Mouse (Mus musculus) hindbrain, embryonic 14.5 days (tissue): Measurements from ENCODE around the gene Dmgdh. TPM values are rescaled to one million over a fixed set of nuclear protein-coding genes. Genes with fewer than 3 reads are reported as not detected.
A peak's percentile ranks its signal among the peaks of the same experiment; 100 is the strongest.

Experiments used
- ATAC-seq: fragments of 200-750 bp; cut with Nextera tagmentation; 2 replicates; pipeline ENCODE4 v1.8.0; 2017; ENCODE audit warnings: moderate number of reproducible peaks, mild to moderate bottlenecking, moderate TSS enrichment, moderate library complexity; ENCODE audit not compliant: low FRiP score
- DNase-seq: peaks from one replicate; pipeline ENCODE4 v3.0.0-alpha.2; 2015; ENCODE audit warnings: low spot score
- H3K27ac ChIP-seq: fragments of 300-500 bp; sonication (generic); 2 replicates; pipeline ENCODE4 v1.5.1; 2014; ENCODE audit warnings: mild to moderate bottlenecking, moderate library complexity
- H3K27me3 ChIP-seq: fragments of 300-500 bp; sonication (generic); 2 replicates; pipeline ENCODE4 v1.6.1; 2014; ENCODE audit warnings: mild to moderate bottlenecking, low read length, mixed read lengths; ENCODE audit not compliant: control insufficient read depth, insufficient read depth
- H3K36me3 ChIP-seq: fragments of 300-500 bp; sonication (generic); replicated peaks from 2 replicates; pipeline ENCODE4 v1.6.1; 2014; ENCODE audit not compliant: control insufficient read depth, insufficient read depth
- H3K4me1 ChIP-seq: fragments of 300-500 bp; sonication (generic); replicated peaks from 2 replicates; pipeline ENCODE4 v1.6.1; 2014; ENCODE audit warnings: antibody characterized with exemption, low read length, mixed read lengths; ENCODE audit not compliant: control insufficient read depth, insufficient read depth
- H3K4me2 ChIP-seq: fragments of 300-500 bp; sonication (generic); replicated peaks from 2 replicates; pipeline ENCODE4 v1.6.1; 2014; ENCODE audit warnings: mild to moderate bottlenecking, moderate library complexity
- H3K4me3 ChIP-seq: fragments of 300-500 bp; sonication (generic); replicated peaks from 2 replicates; pipeline ENCODE4 v1.5.1; 2014; ENCODE audit warnings: mild to moderate bottlenecking, low read length
- H3K9ac ChIP-seq: fragments of 300-500 bp; sonication (generic); 2 replicates; pipeline ENCODE4 v1.6.1; 2014
- H3K9me3 ChIP-seq: fragments of 300-500 bp; sonication (generic); 2 replicates; pipeline ENCODE4 v1.6.1; 2016; ENCODE audit warnings: low read length; ENCODE audit not compliant: control insufficient read depth
- WGBS: fragments of 180-500 bp; shearing (Covaris S2); extraction: QIAGEN DNeasy Blood & Tissue Kit; methylation state at CpG from one replicate; pipeline ENCODE4 v1.1.7; 2014; 5-methylcytosine and 5-hydroxymethylcytosine counted together
- polyA plus RNA-seq: library from polyadenylated mRNA; unstranded; fragments of >200 nt; fragmentation: Nextera tagmentation; extraction: Ambion mirVana; gene quantifications from 2 replicates; pipeline ENCODE4 v1.2.1, GENCODE M21; 2014

The Dmgdh gene
- polyA plus RNA-seq, 1 experiment from 2014 or later, result 0.54 TPM

GRCm38 (mm10) chr13:93758149-93758898 is 84.1 kb downstream of the Dmgdh start:
- peaks cover 4% of the 10 kb centered on the region; the same call in 1 of the 2 replicates for H3K4me1 ChIP-seq
- H3K9ac ChIP-seq, result no peak overlapping the region
- no peak overlapping the region for H3K4me2 ChIP-seq
- no peaks in the 10 kb centered on the region for H3K27me3 ChIP-seq
- no peak overlapping the region for H3K4me3 ChIP-seq
- H3K36me3 ChIP-seq, result no peaks in the 10 kb centered on the region
- H3K27ac ChIP-seq, result no peak overlapping the region
- WGBS, result 32% methylated on average over 14 of the region's 14 CpGs
- DNase-seq (no peak), ATAC-seq (peak; percentile 27; the same call in 1 of the 2 replicates)
- H3K9me3 ChIP-seq, result no peaks in the 10 kb centered on the region

- H3K36me3 ChIP-seq, result no peaks in the 10 kb centered on the region
- ATAC-seq (no peak), DNase-seq (no peak)
- no peak overlapping the region for H3K27ac ChIP-seq
- no peaks in the 10 kb centered on the region for H3K9me3 ChIP-seq
- no peak overlapping the region for H3K4me3 ChIP-seq
- no peak overlapping the region for H3K9ac ChIP-seq
- H3K27me3 ChIP-seq, result no peaks in the 10 kb centered on the region
- no peaks in the 10 kb centered on the region for H3K4me1 ChIP-seq
- no peak overlapping the region for H3K4me2 ChIP-seq
- WGBS, result 97% methylated on average over 8 of the region's 8 CpGs
Observed at GRCm38 (mm10) chr13:93761831-93762230, 87.6 kb downstream of the Dmgdh start.

GRCm38 (mm10) chr13:93762879-93763278 is 88.6 kb downstream of the Dmgdh start:
- Histone ChIP-seq H3K4me3 (no peak overlapping the region), H3K4me1 (no peaks in the 10 kb centered on the region), H3K27ac (no peak overlapping the region), H3K4me2 (no peak overlapping the region), H3K27me3 (no peaks in the 10 kb centered on the region), H3K9ac (no peak overlapping the region), H3K9me3 (no peaks in the 10 kb centered on the region), H3K36me3 (no peaks in the 10 kb centered on the region)
- DNase-seq, result no peak
- WGBS, result 89% methylated on average over 3 of the region's 3 CpGs
- no peak for ATAC-seq

DNA sequence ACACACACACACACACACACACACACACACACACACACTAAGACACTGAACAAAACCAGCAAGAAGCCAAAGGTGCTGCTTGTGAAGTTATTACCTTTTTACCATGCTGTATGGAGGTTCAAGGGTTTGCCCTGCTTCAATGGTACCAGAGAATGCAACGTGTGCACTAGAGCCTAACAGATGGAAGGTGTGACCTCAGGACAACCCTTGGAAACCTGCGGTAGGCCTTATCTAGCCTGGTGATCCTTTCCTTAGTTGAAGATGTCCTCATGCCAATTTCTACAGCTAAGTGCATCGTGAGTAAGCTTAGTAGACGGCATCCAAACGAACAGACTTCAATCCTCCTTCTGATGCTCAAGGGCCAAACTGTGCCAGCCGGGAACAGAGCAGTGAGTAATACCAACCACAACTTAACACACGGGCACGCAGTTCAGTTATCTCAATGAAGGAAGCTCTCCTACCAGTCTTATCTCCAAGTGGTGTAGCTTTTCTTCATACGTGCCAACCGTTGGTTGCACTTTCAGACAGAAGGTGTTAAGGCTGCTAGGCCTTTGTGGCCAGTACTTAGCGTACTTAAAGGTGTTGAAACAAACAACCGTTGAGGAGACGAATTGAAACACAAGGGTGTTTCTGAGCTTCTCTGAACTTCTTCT is 90.2 kb downstream of the Dmgdh start:
- H3K36me3 ChIP-seq, result no peaks in the 10 kb centered on the region
- no peaks in the 10 kb centered on the region for H3K27me3 ChIP-seq
- H3K4me3 ChIP-seq, result no peak overlapping the region
- ATAC-seq (no peak), DNase-seq (no peak)
- H3K9me3 ChIP-seq, result no peaks in the 10 kb centered on the region
- no peak overlapping the region for H3K27ac ChIP-seq
- no peak overlapping the region for H3K9ac ChIP-seq
- no peaks in the 10 kb centered on the region for H3K4me1 ChIP-seq
- WGBS, result 92% methylated on average over 13 of the region's 13 CpGs
- H3K4me2 ChIP-seq, result no peak overlapping the region

DNA sequence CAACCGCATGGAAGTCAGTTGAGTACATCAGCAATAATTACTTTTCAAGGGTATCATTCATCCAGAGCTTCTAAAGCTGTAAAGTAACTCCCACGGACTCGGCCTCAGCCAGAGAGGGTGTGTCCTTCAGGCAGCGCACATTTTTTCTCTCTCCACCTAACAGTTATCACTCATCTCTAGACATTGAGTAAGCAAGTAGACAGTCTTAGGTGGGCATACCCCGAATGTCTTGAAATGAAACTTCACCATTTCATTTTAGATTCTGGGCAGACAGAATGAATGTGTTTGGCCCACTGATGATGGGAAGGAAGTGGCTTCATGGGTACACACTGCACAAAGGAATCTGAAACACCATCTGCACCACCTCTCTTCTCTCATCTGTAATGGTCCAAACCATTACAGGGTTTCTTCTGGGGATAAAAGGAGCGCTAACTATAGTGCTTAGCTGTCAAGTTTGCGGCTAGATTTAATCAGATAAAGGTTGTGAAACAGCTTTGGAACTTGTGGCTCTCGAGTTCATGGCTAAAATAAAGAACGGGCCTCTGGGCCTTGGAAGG is 96.9 kb downstream of the Dmgdh start:
- peak overlapping the region; percentile 94 for H3K4me2 ChIP-seq
- peaks cover 17% of the 10 kb centered on the region for H3K4me1 ChIP-seq
- peak overlapping the region; percentile 87 for H3K9ac ChIP-seq
- H3K9me3 ChIP-seq, result no peaks in the 10 kb centered on the region
- DNase-seq, result no peak
- peak; percentile 38 for ATAC-seq
- peak overlapping the region; percentile 60 for H3K4me3 ChIP-seq
- peak overlapping the region; percentile 87 for H3K27ac ChIP-seq
- no peaks in the 10 kb centered on the region for H3K27me3 ChIP-seq
- H3K36me3 ChIP-seq, result no peaks in the 10 kb centered on the region
- WGBS, result 37% methylated on average over 9 of the region's 9 CpGs

DNA sequence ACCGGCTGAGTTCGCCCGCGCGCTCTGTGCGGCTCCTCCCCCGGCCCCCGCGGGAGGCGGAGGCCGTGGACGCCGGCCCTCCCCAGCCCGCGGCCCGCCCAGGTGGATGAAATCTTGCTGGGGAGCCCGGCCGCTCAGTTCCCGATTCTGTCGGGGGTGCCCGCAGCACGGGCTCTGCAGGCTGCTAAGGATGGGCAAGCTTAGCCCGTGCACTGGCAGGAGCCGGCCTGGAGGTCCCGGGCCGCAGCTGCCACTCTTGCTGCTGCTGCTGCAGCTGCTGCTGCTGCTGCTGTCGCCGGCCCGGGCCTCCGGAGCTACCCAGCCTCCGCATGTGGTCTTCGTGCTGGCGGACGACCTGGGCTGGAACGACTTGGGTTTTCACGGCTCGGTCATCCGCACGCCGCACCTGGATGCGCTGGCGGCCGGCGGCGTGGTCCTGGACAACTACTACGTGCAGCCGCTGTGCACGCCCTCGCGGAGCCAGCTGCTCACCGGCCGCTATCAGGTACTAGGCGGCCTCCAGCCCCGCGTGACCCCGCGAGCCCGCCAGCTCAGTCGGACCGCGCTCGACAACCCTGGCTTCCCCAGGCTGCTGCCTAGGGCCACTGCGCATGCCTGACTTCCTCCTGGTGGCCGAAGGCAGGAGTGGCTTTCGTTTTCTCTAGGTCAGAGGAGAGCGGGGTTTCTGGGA is 97.5 kb downstream of the Dmgdh start, which contains the start of gene Arsb:
Gene Arsb, plus strand, starts transcription at position 43 of the 691 bp plus-strand sequence.
- peak within 1 kb of the TSS; percentile 94 for H3K4me2 ChIP-seq
- peak within 1 kb of the TSS; percentile 87 for H3K27ac ChIP-seq
- H3K9ac ChIP-seq, result peak within 1 kb of the TSS; percentile 87
- under 1% methylated on average over 63 of the region's 66 CpGs for whole genome bisulfite sequencing
- H3K27me3 ChIP-seq, result no peaks in the 10 kb centered on the region
- ATAC-seq (peak; percentile 93), DNase-seq (peak; percentile 77)
- H3K4me1 ChIP-seq, result peaks cover 17% of the 10 kb centered on the region
- peak within 1 kb of the TSS; percentile 60 for H3K4me3 ChIP-seq
- H3K9me3 ChIP-seq, result no peaks in the 10 kb centered on the region
- no peaks in the 10 kb centered on the region for H3K36me3 ChIP-seq

- WGBS, result 34% methylated on average over 8 of the region's 8 CpGs
- H3K27ac ChIP-seq, result peak overlapping the region; percentile 87
- no peaks in the 10 kb centered on the region for H3K9me3 ChIP-seq
- peaks cover 17% of the 10 kb centered on the region for H3K4me1 ChIP-seq
- ATAC-seq (peak; percentile 49; the same call in 1 of the 2 replicates), DNase-seq (no peak)
- H3K9ac ChIP-seq, result peak overlapping the region; percentile 87
- H3K27me3 ChIP-seq, result no peaks in the 10 kb centered on the region
- peak overlapping the region; percentile 94 for H3K4me2 ChIP-seq
- H3K36me3 ChIP-seq, result no peaks in the 10 kb centered on the region
- peak overlapping the region; percentile 60 for H3K4me3 ChIP-seq
Observed at GRCm38 (mm10) chr13:93772279-93772636, 98.0 kb downstream of the Dmgdh start.

GRCm38 (mm10) chr13:93772861-93773260 is 98.6 kb downstream of the Dmgdh start:
- Histone ChIP-seq H3K27me3 (no peaks in the 10 kb centered on the region), H3K9me3 (no peaks in the 10 kb centered on the region), H3K4me1 (peaks cover 17% of the 10 kb centered on the region), H3K27ac (no peak overlapping the region), H3K9ac (peak overlapping the region; percentile 87; the same call in 1 of the 2 replicates), H3K4me2 (peak overlapping the region; percentile 94), H3K4me3 (no peak overlapping the region), H3K36me3 (no peaks in the 10 kb centered on the region)
- 76% methylated on average over 7 of the region's 7 CpGs for WGBS
- ATAC-seq (no peak), DNase-seq (no peak)
